Mouse (Mus musculus) bone marrow, adult 2 months (tissue): ENCODE results near the gene Adamts15.
A peak's percentile ranks its signal among the peaks of the same experiment; 100 is the strongest.

Experiments
- CTCF ChIP-seq: fragments of 200-500 bp; IDR thresholded peaks from 2 replicates; pipeline ENCODE4 v1.5.1; 2011; ENCODE audit warnings: low read length, control low read depth; ENCODE audit not compliant: control insufficient read depth, insufficient read depth
- POLR2A ChIP-seq: fragments of 200-500 bp; IDR thresholded peaks from 2 replicates; pipeline ENCODE4 v1.6.1; 2011; ENCODE audit warnings: low read depth, mild to moderate bottlenecking, control low read depth, low read length, borderline replicate concordance; ENCODE audit not compliant: control insufficient read depth

GRCm38 (mm10) chr9:30936674-30937438, 14.6 kb upstream of the Adamts15 start:
- peak; percentile 43 for TF ChIP-seq CTCF
- TF ChIP-seq POLR2A: no peak
